Mouse (Mus musculus) forebrain, postnatal 0 days (tissue): ENCODE measurements around the gene Gzmm. TPM values are rescaled to one million over a fixed set of nuclear protein-coding genes. Genes with fewer than 3 reads are reported as not detected.

Experiments
- ATAC-seq: fragments of 200-750 bp; cut with Nextera tagmentation; 2 replicates; pipeline ENCODE4 v1.8.0; 2017; ENCODE audit warnings: mild to moderate bottlenecking, moderate library complexity
- DNase-seq: peaks from one replicate; pipeline ENCODE4 v3.0.0-alpha.2; 2015
- H3K27ac ChIP-seq: fragments of 300-500 bp; sonication (generic); 2 replicates; pipeline ENCODE4 v1.5.1; 2014; ENCODE audit warnings: low read depth, mild to moderate bottlenecking, antibody characterized with exemption, low read length, moderate library complexity, mixed read lengths
- H3K27me3 ChIP-seq: fragments of 300-500 bp; sonication (generic); 2 replicates; pipeline ENCODE4 v1.6.1; 2014; ENCODE audit warnings: mild to moderate bottlenecking, low read length, mixed read lengths; ENCODE audit not compliant: insufficient read depth
- H3K36me3 ChIP-seq: fragments of 300-500 bp; sonication (generic); 2 replicates; pipeline ENCODE4 v1.6.1; 2014; ENCODE audit warnings: mild to moderate bottlenecking, moderate library complexity; ENCODE audit not compliant: insufficient read depth
- H3K4me1 ChIP-seq: fragments of 300-500 bp; sonication (generic); 2 replicates; pipeline ENCODE4 v1.6.1; 2014; ENCODE audit warnings: antibody characterized with exemption; ENCODE audit not compliant: insufficient read depth
- H3K4me2 ChIP-seq: fragments of 300-500 bp; sonication (generic); 2 replicates; pipeline ENCODE4 v1.6.1; 2014; ENCODE audit warnings: low read depth, mild to moderate bottlenecking, moderate library complexity
- H3K4me3 ChIP-seq: fragments of 300-500 bp; sonication (generic); 2 replicates; pipeline ENCODE4 v1.5.1; 2014; ENCODE audit warnings: low read depth, low read length, mixed read lengths
- H3K9ac ChIP-seq: fragments of 300-500 bp; sonication (generic); 2 replicates; pipeline ENCODE4 v1.6.1; 2014; ENCODE audit warnings: mild to moderate bottlenecking
- H3K9me3 ChIP-seq: fragments of 300-500 bp; sonication (generic); 2 replicates; pipeline ENCODE4 v1.6.1; 2016; ENCODE audit warnings: low read length
- CTCF ChIP-seq: sonication (generic); IDR thresholded peaks from 2 replicates; pipeline ENCODE4 v1.5.1; 2016; ENCODE audit warnings: antibody characterized with exemption, control low read depth, low read depth
- WGBS: fragments of 180-500 bp; shearing (Covaris S2); extraction: QIAGEN DNeasy Blood & Tissue Kit; methylation state at CpG from one replicate; pipeline ENCODE4 v1.1.7; 2014; 5-methylcytosine and 5-hydroxymethylcytosine counted together
- polyA plus RNA-seq: library from polyadenylated mRNA; unstranded; fragments of >200 nt; fragmentation: Nextera tagmentation; extraction: Ambion mirVana; gene quantifications from 2 replicates; pipeline ENCODE4 v1.2.1, GENCODE M21; 2015
- total RNA-seq: library from RNA; depleted of rRNA; stranded (reverse); fragments of >200 nt; gene quantifications from 2 replicates; pipeline ENCODE4 v1.2.3, GENCODE M21; 2014; rRNA removed

Gzmm gene
- total and polyA plus RNA-seq, 2 experiments from 2014 or later: 1.1 to 3.3 TPM

DNA sequence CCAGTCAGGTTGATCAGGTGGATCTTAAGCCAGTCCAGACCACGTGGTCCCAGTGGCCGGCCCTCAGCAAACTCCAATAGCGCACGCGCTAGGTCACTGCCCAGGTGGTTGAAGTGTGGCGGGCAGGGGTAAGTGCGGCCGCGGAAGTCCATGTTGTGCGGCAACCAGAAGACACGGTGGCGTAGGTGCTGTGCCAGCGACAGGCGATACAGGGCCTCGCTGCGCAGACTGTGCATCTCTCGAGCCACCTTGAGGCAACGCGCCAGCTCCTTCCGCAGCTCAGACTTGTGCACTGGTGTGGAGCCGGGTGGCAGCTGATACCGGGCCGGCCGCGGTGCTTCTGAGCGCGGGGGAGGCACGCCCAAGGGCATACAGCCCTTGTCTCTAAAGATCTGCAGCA is 50.4 kb downstream of the Gzmm start:
- WGBS: 97% methylated on average over 28 of the region's 28 CpGs

DNA sequence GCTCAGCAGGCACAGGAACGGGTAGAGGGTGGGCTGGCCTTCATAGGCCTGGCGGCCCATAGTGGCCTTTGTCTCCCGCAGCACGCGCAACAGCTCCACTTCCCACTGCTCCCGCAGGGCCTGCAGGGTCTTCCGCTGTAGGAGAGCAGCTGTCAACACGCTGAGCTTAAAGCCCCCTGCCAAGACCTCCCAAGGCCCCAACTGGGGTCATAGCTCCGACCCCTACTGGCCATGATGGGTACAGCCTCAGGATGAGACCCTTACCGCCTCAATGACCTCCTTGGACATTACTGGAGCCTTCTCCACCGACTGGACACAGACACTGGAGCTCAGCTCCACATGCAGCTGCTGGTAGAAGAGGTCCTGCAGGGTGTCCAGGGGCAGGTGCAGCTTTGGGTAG is 52.0 kb downstream of the Gzmm start:
- Histone ChIP-seq H3K4me3 (no peak overlapping the region), H3K36me3 (peaks cover 75% of the 10 kb centered on the region), H3K9me3 (peaks cover 13% of the 10 kb centered on the region; the same call in 1 of the 2 replicates), H3K4me1 (0 out of 2 replicates have a peak, but pooled peaks cover 5% of the 10 kb centered on the region), H3K4me2 (no peak overlapping the region), H3K27me3 (no peaks in the 10 kb centered on the region), H3K27ac (no peak overlapping the region), H3K9ac (no peak overlapping the region)
- TF ChIP-seq CTCF: peak; percentile 32; the same call in 1 of the 2 replicates
- DNase-seq (no peak), ATAC-seq (peak; percentile 19; the same call in 1 of the 2 replicates)
- WGBS: 59% methylated on average over 11 of the region's 11 CpGs

More for the DNA sequence above, 50.4 kb downstream of the Gzmm start:
- Histone ChIP-seq H3K4me2 (no peak overlapping the region), H3K27me3 (no peaks in the 10 kb centered on the region), H3K4me3 (no peak overlapping the region), H3K9ac (no peak overlapping the region), H3K9me3 (peaks cover 13% of the 10 kb centered on the region; the same call in 1 of the 2 replicates), H3K36me3 (peaks cover 90% of the 10 kb centered on the region), H3K27ac (no peak overlapping the region), H3K4me1 (no peaks in the 10 kb centered on the region)
- no peak for TF ChIP-seq CTCF
- no peak for ATAC-seq
- DNase-seq: no peak

- H3K9me3 ChIP-seq: peaks cover 13% of the 10 kb centered on the region; the same call in 1 of the 2 replicates
- H3K27me3 ChIP-seq: no peaks in the 10 kb centered on the region
- H3K36me3 ChIP-seq: peaks cover 52% of the 10 kb centered on the region
- H3K4me3 ChIP-seq: no peak overlapping the region
- no peak overlapping the region for H3K27ac ChIP-seq
- H3K9ac ChIP-seq: no peak overlapping the region
- no peak for DNase-seq
- no peak overlapping the region for H3K4me2 ChIP-seq
- ATAC-seq: no peak
- TF ChIP-seq CTCF: no peak
- 91% methylated on average over 11 of the region's 11 CpGs for WGBS
- H3K4me1 ChIP-seq: peaks cover 8% of the 10 kb centered on the region; the same call in 1 of the 2 replicates
These were observed 54.3 kb downstream of the Gzmm start for GRCm38 (mm10) chr10:79743161-79743560.

DNA sequence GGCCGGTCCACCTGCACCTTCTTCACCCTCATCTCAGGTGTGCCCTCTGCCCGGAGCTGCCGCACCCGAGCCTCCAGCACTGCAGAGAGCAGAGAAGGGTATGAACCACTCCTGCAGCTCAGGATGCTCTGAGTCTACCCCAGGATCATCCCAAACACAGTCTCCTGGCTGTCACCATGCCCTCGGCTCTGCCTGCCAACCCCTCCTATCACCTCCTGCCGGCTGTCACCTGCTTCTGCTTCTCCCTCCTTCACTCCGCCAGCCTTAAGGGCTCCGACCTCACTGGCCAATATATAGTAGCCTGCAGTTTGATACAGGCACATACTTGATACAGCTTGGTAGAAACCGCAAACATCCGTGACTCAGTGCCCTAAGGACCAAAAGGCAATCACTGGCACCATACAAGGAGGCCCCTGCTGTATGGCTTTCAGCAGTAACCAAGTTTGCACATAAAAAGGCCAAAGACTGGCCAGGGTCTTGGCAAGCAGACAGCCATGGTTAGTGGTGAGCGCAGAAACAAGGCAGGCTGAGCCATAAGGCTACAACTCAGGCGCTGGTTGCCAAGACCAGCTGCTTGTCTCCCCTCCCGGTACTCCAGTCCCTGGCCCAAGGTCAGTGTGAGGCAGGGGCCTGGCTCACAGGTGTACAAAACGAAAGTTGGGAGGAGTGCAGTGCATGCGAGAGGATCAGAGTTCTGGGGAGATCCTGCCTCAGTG is 55.0 kb downstream of the Gzmm start:
- Histone ChIP-seq H3K4me2 (no peak overlapping the region), H3K27ac (no peak overlapping the region), H3K4me3 (no peak overlapping the region), H3K4me1 (peaks cover 8% of the 10 kb centered on the region; the same call in 1 of the 2 replicates), H3K9ac (no peak overlapping the region), H3K9me3 (peaks cover 9% of the 10 kb centered on the region; the same call in 1 of the 2 replicates), H3K27me3 (no peaks in the 10 kb centered on the region), H3K36me3 (peaks cover 45% of the 10 kb centered on the region)
- ATAC-seq (no peak), DNase-seq (no peak)
- no peak for TF ChIP-seq CTCF
- WGBS: 94% methylated on average over 15 of the region's 15 CpGs

Other genes starting within 250 kb of the Gzmm start
- not detected in 2 replicates for gene Vmn2r83, start 220.3 kb upstream of the Gzmm start, total RNA-seq
- not detected in 2 replicates for gene Vmn2r83, start 220.3 kb upstream of the Gzmm start, polyA plus RNA-seq
- gene Plpp2, start 155.2 kb upstream of the Gzmm start, total RNA-seq: 18.5 and 24.1 TPM in 2 replicates
- 11.0 and 13.1 TPM in 2 replicates for gene Plpp2, start 155.2 kb upstream of the Gzmm start, polyA plus RNA-seq
- 70.0 and 73.0 TPM in 2 replicates for gene Mier2, start 133.8 kb upstream of the Gzmm start, total RNA-seq
- gene Mier2, start 133.8 kb upstream of the Gzmm start, polyA plus RNA-seq: 37.5 and 38.6 TPM in 2 replicates
- gene Theg, start 101.7 kb upstream of the Gzmm start, total RNA-seq: not detected in 2 replicates
- gene Theg, start 101.7 kb upstream of the Gzmm start, polyA plus RNA-seq: not detected in 2 replicates
- 22.2 and 26.7 TPM in 2 replicates for gene C2cd4c, start 75.0 kb upstream of the Gzmm start, total RNA-seq
- 0.65 and 0.69 TPM in 2 replicates for gene C2cd4c, start 75.0 kb upstream of the Gzmm start, polyA plus RNA-seq
- 45.3 and 54.7 TPM in 2 replicates for gene Shc2, start 51.1 kb upstream of the Gzmm start, total RNA-seq
- gene Shc2, start 51.1 kb upstream of the Gzmm start, polyA plus RNA-seq: 11.3 and 16.9 TPM in 2 replicates
- 0.38 and 0.52 TPM in 2 replicates for gene Odf3l2, start 43.3 kb upstream of the Gzmm start, total RNA-seq
- gene Odf3l2, start 43.3 kb upstream of the Gzmm start, polyA plus RNA-seq: 0.44 and 0.81 TPM in 2 replicates
- 0.38 and 0.95 TPM in 2 replicates for gene Madcam1, start 24.5 kb upstream of the Gzmm start, total RNA-seq
- 0.67 and 0.70 TPM in 2 replicates for gene Madcam1, start 24.5 kb upstream of the Gzmm start, polyA plus RNA-seq
- gene Tpgs1, start 19.7 kb upstream of the Gzmm start, total RNA-seq: 64.2 and 91.5 TPM in 2 replicates
- gene Tpgs1, start 19.7 kb upstream of the Gzmm start, polyA plus RNA-seq: 128 and 148 TPM in 2 replicates
- gene Cdc34, start 6.8 kb upstream of the Gzmm start, total RNA-seq: 61.9 and 69.9 TPM in 2 replicates
- 67.9 and 76.5 TPM in 2 replicates for gene Cdc34, start 6.8 kb upstream of the Gzmm start, polyA plus RNA-seq
- gene Bsg, start 15.5 kb downstream of the Gzmm start, total RNA-seq: 960 and 1,112 TPM in 2 replicates
- gene Bsg, start 15.5 kb downstream of the Gzmm start, polyA plus RNA-seq: 1,015 and 1,046 TPM in 2 replicates
- 28.0 and 34.5 TPM in 2 replicates for gene Hcn2, start 27.6 kb downstream of the Gzmm start, total RNA-seq
- 3.6 and 4.7 TPM in 2 replicates for gene Hcn2, start 27.6 kb downstream of the Gzmm start, polyA plus RNA-seq
- gene Polrmt, start 57.6 kb downstream of the Gzmm start, total RNA-seq: 27.8 and 34.9 TPM in 2 replicates
- gene Polrmt, start 57.6 kb downstream of the Gzmm start, polyA plus RNA-seq: 27.3 and 30.2 TPM in 2 replicates
- 0.62 and 1.0 TPM in 2 replicates for gene Fgf22, start 66.1 kb downstream of the Gzmm start, total RNA-seq
- gene Fgf22, start 66.1 kb downstream of the Gzmm start, polyA plus RNA-seq: 0.99 and 1.7 TPM in 2 replicates
- 54.1 and 88.3 TPM in 2 replicates for gene Rnf126, start 77.9 kb downstream of the Gzmm start, total RNA-seq
- 131 and 143 TPM in 2 replicates for gene Rnf126, start 77.9 kb downstream of the Gzmm start, polyA plus RNA-seq
- gene Fstl3, start 88.3 kb downstream of the Gzmm start, total RNA-seq: 2.1 and 4.5 TPM in 2 replicates
- gene Fstl3, start 88.3 kb downstream of the Gzmm start, polyA plus RNA-seq: 1.7 and 2.8 TPM in 2 replicates
- gene Prss57, start 101.9 kb downstream of the Gzmm start, total RNA-seq: 0.31 TPM in 1 of 2 replicates, not detected in the other
- 0.35 and 0.67 TPM in 2 replicates for gene Prss57, start 101.9 kb downstream of the Gzmm start, polyA plus RNA-seq
- 154 and 178 TPM in 2 replicates for gene Palm, start 104.6 kb downstream of the Gzmm start, total RNA-seq
- gene Palm, start 104.6 kb downstream of the Gzmm start, polyA plus RNA-seq: 351 and 365 TPM in 2 replicates
- 0.24 and 0.77 TPM in 2 replicates for gene Misp, start 132.0 kb downstream of the Gzmm start, total RNA-seq
- gene Misp, start 132.0 kb downstream of the Gzmm start, polyA plus RNA-seq: 0.09 and 0.41 TPM in 2 replicates
- 92.9 and 97.3 TPM in 2 replicates for gene Ptbp1, start 165.4 kb downstream of the Gzmm start, total RNA-seq
- 53.7 and 55.7 TPM in 2 replicates for gene Ptbp1, start 165.4 kb downstream of the Gzmm start, polyA plus RNA-seq
- gene Prtn3, start 185.5 kb downstream of the Gzmm start, total RNA-seq: 4.9 and 7.8 TPM in 2 replicates
- 14.9 and 15.4 TPM in 2 replicates for gene Prtn3, start 185.5 kb downstream of the Gzmm start, polyA plus RNA-seq
- 427 and 473 TPM in 2 replicates for gene Plppr3, start 185.6 kb downstream of the Gzmm start, total RNA-seq
- 309 and 328 TPM in 2 replicates for gene Plppr3, start 185.6 kb downstream of the Gzmm start, polyA plus RNA-seq
- not detected in 2 replicates for gene Elane, start 197.2 kb downstream of the Gzmm start, total RNA-seq
- gene Elane, start 197.2 kb downstream of the Gzmm start, polyA plus RNA-seq: 0.15 TPM in 1 of 2 replicates, not detected in the other
- not detected in 2 replicates for gene Cfd, start 201.8 kb downstream of the Gzmm start, total RNA-seq
- not detected in 2 replicates for gene Cfd, start 201.8 kb downstream of the Gzmm start, polyA plus RNA-seq
- gene Med16, start 219.9 kb downstream of the Gzmm start, total RNA-seq: 47.0 and 60.9 TPM in 2 replicates
- gene Med16, start 219.9 kb downstream of the Gzmm start, polyA plus RNA-seq: 46.1 and 56.0 TPM in 2 replicates
- gene Gm26602, start 221.8 kb downstream of the Gzmm start, total RNA-seq: not detected in 2 replicates
- gene Gm26602, start 221.8 kb downstream of the Gzmm start, polyA plus RNA-seq: 34.4 and 39.2 TPM in 2 replicates
- 4.2 and 5.4 TPM in 2 replicates for gene Kiss1r, start 228.0 kb downstream of the Gzmm start, total RNA-seq
- 3.4 and 3.6 TPM in 2 replicates for gene Kiss1r, start 228.0 kb downstream of the Gzmm start, polyA plus RNA-seq
- gene R3hdm4, start 232.2 kb downstream of the Gzmm start, total RNA-seq: 117 and 129 TPM in 2 replicates
- gene R3hdm4, start 232.2 kb downstream of the Gzmm start, polyA plus RNA-seq: 282 and 333 TPM in 2 replicates
- gene Arid3a, start 238.0 kb downstream of the Gzmm start, total RNA-seq: 7.1 and 7.9 TPM in 2 replicates
- 1.0 and 2.1 TPM in 2 replicates for gene Arid3a, start 238.0 kb downstream of the Gzmm start, polyA plus RNA-seq